Mouse (Mus musculus) bone marrow, adult 2 months (tissue): ENCODE results near the gene Gabrb1.

Experiments used
- CTCF ChIP-seq: fragments of 200-500 bp; IDR thresholded peaks from 2 replicates; pipeline ENCODE4 v1.5.1; 2011; ENCODE audit warnings: low read length, control low read depth; ENCODE audit not compliant: control insufficient read depth, insufficient read depth
- POLR2A ChIP-seq: fragments of 200-500 bp; IDR thresholded peaks from 2 replicates; pipeline ENCODE4 v1.6.1; 2011; ENCODE audit warnings: low read depth, mild to moderate bottlenecking, control low read depth, low read length, borderline replicate concordance; ENCODE audit not compliant: control insufficient read depth

DNA sequence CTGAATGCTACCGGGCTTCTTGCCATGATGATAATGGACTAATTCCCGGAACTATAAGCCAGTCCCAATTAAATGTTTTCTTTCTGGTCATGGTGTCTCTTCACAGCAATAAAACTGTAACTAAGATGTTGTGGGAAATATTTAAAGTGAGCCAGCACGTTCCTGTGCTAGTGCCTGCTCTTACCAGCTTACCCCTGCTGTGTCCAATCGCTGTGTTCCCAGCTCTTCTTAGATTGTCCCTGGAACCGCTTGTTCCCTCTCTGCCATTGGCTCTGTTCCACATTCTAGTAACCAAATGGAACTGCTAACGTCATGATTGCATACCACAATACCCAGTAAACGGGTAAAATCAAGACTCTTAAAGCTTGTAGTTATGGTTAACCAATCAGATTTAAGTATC lies 533.2 kb downstream of the Gabrb1 start:
- no peak for TF ChIP-seq POLR2A
- TF ChIP-seq CTCF = no peak
